Mouse (Mus musculus) cerebellum, adult 2 months (tissue): Measurements from ENCODE around the gene Eefsec.

Experiments
- CTCF ChIP-seq: fragments of 200-500 bp; IDR thresholded peaks from 2 replicates; pipeline ENCODE4 v1.5.1; 2011; ENCODE audit warnings: low read depth, mild to moderate bottlenecking, control low read depth, low read length, moderate library complexity, borderline replicate concordance; ENCODE audit not compliant: insufficient read depth
- POLR2A ChIP-seq: fragments of 200-500 bp; IDR thresholded peaks from 2 replicates; pipeline ENCODE4 v1.6.1; 2011; ENCODE audit warnings: low read length, control low read depth, borderline replicate concordance; ENCODE audit not compliant: insufficient read depth

GRCm38 (mm10) chr6:88355866-88356265, 90.5 kb downstream of the Eefsec start:
- no peak for TF ChIP-seq CTCF
- TF ChIP-seq POLR2A: no peak
